Mouse (Mus musculus): Measurements from ENCODE around the gene Ttc4. TPM values are rescaled to one million over a fixed set of nuclear protein-coding genes. Genes with fewer than 3 reads are reported as not detected.

The Ttc4 gene
- polyA plus RNA-seq, 2 experiments from 2014 or later: 53.8 to 77.4 TPM

DNA sequence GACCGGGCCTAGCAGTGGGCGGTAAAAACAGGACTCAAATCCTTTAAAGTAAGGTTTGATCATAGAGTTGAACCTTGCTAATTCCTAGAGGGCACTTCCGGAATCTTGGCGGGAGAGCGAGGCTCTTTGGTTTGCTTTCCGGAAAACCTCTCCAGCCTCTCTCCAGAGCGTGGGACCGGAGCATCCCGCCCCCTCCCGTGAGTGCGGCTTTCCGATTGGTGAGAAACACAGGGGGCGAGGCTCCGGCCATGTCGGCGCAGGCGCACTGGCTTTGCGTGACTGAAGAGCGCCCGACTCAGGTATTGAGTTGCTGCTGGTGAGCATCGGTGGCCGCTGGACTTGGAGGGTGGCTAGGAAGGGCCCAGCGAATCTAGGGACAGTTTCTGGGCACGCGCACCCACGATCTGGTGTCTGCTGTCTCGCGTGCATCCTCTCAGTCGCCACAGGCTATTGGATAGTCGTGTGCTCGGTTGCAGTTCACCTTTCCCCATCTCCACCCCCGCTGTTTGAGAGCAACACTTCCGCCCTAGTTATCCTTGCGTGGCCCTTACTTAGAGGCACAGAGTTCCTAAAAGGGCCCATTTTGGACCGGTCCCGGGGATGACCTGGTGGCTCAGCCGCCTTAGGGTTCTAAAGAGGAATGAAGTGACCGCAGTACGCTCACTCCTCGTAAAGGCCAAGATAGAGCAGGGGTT is 27.8 kb downstream of the Ttc4 start, which contains the start of gene Pars2:
TSS of gene Pars2 (plus strand) at position 237 of the 695 bp plus-strand sequence.
- peak; percentile 98 for ATAC-seq

- no peak for ATAC-seq
Measured at GRCm38 (mm10) chr4:106647137-106647536, 31.6 kb downstream of the Ttc4 start.

GRCm38 (mm10) chr4:106645797-106646196 is 32.9 kb downstream of the Ttc4 start:
- ATAC-seq: no peak

- ATAC-seq: no peak
Measured at GRCm38 (mm10) chr4:106644218-106644610, 34.5 kb downstream of the Ttc4 start.

GRCm38 (mm10) chr4:106643483-106644217 is 35.1 kb downstream of the Ttc4 start:
- ATAC-seq: no peak

- no peak for ATAC-seq
Measured at GRCm38 (mm10) chr4:106634086-106634479, 44.7 kb downstream of the Ttc4 start.

- no peak for ATAC-seq
Measured at GRCm38 (mm10) chr4:106633281-106634085, 45.3 kb downstream of the Ttc4 start.

DNA sequence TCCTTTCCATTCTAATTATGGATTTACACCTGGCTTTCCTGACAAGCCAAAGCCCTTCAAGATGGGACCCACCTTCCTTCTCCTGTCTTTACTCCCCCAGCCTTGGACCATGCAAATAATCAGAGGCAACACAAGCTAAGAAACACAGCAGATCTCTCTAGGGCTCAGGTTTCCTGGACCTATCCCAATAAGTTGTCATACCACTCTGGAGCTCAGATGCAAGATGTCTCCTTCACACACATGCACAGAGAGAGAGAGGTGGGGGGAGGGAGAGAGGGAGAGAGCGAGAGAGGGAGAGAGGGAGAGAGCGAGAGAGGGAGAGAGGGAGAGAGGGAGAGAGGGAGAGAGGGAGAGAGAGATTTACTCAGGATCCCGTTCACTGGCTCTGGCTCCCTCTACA is 46.4 kb downstream of the Ttc4 start:
- ATAC-seq: no peak

GRCm38 (mm10) chr4:106630333-106631220 is 48.2 kb downstream of the Ttc4 start:
- peak; percentile 29 for ATAC-seq

DNA sequence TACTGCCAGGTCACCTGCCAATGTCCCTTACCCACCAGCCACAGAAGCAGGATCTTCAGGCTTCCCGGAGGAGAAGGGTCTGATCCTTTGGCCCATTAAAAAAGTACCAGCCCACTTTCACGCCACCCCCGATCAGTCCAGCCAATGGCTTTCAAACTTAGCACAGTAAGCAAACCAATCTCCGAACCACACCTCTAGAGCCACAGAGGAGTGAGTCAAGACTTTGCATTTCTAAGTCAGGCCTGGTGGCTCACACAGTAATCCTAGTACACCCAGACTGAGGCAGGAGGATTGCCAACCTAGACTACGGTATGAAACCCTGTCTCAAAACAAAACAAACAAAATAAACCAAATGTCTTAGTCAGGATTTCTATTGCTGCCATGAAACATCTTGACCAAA is 49.4 kb downstream of the Ttc4 start:
- ATAC-seq: no peak

DNA sequence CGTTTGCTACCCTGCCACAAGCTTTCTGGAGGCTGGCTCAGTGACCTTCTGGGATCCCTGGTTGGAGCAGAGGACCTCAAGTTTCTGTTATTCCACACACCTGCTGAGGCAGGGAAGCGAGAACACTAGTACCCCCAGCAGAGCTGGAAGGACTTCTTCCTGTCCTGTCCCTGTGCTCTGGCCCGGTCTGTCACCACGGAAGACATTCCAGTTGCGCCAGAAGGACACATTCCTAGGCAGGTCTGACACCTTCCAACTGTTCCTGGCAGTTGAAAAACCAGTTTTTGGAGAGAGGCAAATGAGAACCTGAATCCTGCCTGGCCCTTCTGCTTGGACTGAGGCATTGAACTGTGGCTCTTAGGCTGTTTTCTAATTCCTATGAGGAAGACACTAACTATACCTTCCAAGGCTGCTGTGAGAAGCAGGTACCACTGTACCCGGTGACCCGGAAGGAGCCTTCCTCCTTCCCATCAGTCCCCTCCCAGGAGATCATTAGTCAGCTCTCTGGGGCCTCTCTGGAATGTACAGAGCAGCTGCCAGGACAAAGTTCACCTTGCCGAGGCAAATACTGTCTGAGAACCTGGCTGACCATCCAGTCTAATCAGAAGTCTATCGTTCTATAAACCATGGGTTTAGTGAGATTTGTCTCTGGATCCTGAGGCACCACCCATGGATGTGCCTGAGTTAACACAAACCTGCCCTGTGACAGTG is 49.9 kb downstream of the Ttc4 start:
- ATAC-seq: no peak

DNA sequence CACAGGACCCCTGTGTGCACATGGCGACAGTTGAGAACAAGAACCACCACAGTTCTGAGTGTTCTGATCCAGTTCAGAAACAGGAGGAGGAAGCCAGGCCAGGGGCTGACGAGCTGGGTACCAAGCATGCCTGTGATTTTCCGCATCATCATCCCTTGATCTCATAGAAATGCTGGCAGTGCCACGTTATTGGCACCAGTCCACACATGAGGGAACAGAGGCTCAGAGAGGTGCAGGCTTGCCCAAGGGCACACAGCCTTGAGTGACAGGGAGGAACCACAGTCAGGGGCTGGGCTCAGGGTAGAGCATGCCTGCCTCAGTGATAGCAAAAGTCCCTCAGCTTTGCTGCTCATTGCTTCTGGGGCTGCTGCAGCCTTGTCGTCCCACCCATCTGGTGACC is 50.9 kb downstream of the Ttc4 start:
- ATAC-seq: no peak

GRCm38 (mm10) chr4:106624271-106624670 is 54.5 kb downstream of the Ttc4 start:
- ATAC-seq: no peak

GRCm38 (mm10) chr4:106622712-106623111 is 56.0 kb downstream of the Ttc4 start:
- ATAC-seq: no peak

- no peak for ATAC-seq
Measured at GRCm38 (mm10) chr4:106622030-106622493, 56.7 kb downstream of the Ttc4 start, which contains the start of gene Ttc22. Gene Ttc22, plus strand, starts transcription at chr4:106622432.

DNA sequence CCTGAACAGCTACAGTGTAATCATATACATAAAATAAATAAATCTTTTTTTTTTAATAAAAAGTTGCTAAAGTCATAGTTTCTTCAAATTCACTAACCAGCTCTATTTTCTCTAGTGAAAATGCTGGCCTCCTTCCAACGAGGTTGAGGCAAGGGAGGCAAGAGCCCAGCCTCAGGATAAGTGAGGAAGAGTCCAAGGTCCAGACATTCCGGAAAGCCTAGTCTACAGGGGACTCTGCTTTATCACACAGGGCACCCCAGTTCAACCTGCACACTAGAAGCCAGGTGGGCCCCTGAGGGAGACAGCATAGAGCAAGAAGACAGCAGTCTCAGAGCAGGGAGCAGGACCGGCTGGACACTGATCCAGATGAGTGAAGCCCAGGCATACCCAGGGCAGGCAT is 57.3 kb downstream of the Ttc4 start:
- no peak for ATAC-seq

DNA sequence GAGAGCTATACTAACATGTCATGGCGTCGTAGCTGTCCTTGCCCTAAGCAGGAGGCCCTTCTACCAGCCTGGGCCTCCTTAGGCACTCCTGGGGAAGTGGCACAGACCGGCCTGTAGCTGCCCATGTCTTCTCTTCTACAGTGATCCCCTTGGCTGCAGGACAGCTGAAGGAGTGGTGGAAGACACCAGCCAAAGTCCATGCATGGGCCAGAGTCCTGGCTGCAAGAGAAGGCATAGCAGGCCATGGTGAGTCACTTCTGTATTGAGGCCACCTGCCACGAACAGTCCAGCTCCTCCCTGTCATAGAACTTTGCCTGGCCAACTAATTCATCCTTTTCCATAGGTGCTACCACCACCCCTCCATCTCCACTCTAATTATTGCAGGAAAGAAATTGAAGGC is 59.8 kb downstream of the Ttc4 start:
- no peak for ATAC-seq

DNA sequence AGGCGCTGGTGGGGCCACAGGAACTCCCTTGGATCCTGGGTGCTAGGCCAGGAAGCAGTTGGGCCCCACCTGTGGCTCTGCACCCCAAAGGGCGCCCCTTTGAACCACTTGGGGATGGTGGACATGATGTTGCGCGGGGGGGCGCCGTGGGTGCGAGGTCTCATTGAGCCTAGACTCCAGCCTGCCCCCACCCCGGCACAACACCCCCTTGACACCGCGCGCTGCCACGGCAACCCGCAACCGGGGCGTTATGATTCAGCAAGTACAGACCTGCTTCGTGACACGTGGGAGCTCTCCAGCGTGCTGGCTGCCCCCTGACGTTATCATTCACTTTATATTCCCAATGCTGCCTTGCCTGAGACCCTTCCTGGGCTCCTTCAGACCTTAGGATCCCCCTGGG is 61.7 kb downstream of the Ttc4 start, which contains the start of gene Lexm:
TSS of gene Lexm (minus strand) at position 186 of the 400 bp plus-strand sequence.
- ATAC-seq: no peak

DNA sequence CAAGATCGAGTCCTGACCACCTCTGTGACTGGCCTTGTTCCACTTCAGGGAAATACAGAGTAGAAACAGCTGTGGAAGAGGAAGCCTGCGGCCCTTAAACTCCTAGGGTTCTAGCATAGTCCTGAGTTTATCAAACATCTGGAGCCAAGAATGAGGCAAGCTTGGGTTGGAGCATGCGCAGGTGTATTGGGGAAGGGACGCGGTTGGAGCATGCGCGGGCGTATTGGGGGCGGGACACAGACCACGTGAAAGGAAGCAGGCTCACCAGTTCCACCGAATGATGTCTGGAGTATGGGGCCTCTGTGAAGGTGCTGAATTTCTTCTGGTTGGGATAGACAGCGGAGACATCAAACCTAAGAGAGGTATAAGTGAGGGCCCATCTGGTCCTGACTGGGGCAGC is 63.1 kb downstream of the Ttc4 start:
- ATAC-seq: no peak

DNA sequence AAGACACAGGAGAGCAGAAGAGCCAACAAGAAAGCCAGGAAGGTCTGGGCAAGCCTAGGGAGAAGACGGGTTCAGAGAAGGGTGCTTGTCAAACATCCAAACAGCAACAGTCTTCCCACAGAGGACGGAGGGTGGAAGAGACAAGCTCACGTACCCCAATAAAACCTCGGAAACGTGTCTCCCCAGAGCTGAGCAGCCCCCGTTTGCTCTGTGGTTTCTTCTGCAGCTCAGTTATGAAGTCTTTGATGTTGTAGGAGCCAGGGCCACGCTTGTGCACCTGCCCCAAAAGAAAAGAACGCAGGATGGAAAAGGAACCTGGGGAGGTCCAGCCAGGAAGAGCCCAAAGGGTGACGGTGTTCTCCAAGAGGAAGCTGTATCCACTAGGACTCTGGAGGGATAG is 63.9 kb downstream of the Ttc4 start:
- ATAC-seq: no peak

GRCm38 (mm10) chr4:106614180-106614797 is 64.5 kb downstream of the Ttc4 start:
- ATAC-seq: peak; percentile 54

Data from CD4-positive, CD25-positive, alpha-beta regulatory T cell, adult 4 months (primary cell).